Mouse (Mus musculus): ENCODE data around the gene Agap2.

DNA sequence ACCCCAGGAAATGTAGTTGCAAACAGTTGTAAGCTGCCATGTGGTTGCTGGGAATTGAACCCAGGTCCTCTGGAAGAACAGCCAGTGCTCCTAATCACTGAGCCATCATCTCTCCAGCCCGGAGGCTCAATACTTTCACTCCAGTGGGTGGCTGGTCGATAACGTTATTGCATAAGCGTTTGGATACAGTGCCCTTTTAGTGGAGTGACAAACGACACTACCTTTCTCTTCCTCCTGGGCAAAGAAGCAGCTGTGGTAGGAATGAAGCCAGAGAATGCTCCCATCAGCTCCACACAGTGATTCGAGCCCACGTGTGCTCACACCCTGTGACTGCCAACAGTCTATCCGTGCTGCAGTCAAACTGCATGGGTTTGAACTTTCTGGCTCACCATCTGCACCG is 3.9 kb upstream of the Agap2 start:
- TF ChIP-seq CTCF (conservative IDR thresholded peaks at IDR 0.05; ENCODE audit: insufficient read depth, insufficient read length, low read depth, low read length) (no peak), POLR2A (IDR thresholded peaks at IDR 0.05; ENCODE audit: low read depth, low read length) (no peak)

Data from kidney, adult 2 months (tissue).